Mouse (Mus musculus) forebrain, embryonic 14.5 days (tissue): ENCODE measurements around the gene Tcaf1. TPM values are rescaled to one million over a fixed set of nuclear protein-coding genes. Genes with fewer than 3 reads are reported as not detected.

Experiments used
- ATAC-seq: fragments of 200-750 bp; cut with Nextera tagmentation; 2 replicates; pipeline ENCODE4 v1.8.0; 2017; ENCODE audit warnings: mild to moderate bottlenecking, moderate library complexity
- DNase-seq: peaks from one replicate; pipeline ENCODE4 v3.0.0-alpha.2; 2015; ENCODE audit warnings: low spot score
- H3K27ac ChIP-seq: fragments of 300-500 bp; sonication (generic); 2 replicates; pipeline ENCODE4 v1.5.1; 2014; ENCODE audit warnings: low read depth, mild to moderate bottlenecking, control low read depth, low read length, moderate library complexity
- H3K27me3 ChIP-seq: fragments of 300-500 bp; sonication (generic); replicated peaks from 2 replicates; pipeline ENCODE4 v1.6.1; 2014; ENCODE audit warnings: low read length, control low read depth, mixed read lengths; ENCODE audit not compliant: control insufficient read depth, insufficient read depth
- H3K36me3 ChIP-seq: fragments of 300-500 bp; sonication (generic); 2 replicates; pipeline ENCODE4 v1.6.1; 2014; ENCODE audit warnings: low read length, control low read depth; ENCODE audit not compliant: control insufficient read depth, insufficient read depth
- H3K4me1 ChIP-seq: fragments of 300-500 bp; sonication (generic); 2 replicates; pipeline ENCODE4 v1.6.1; 2014; ENCODE audit warnings: antibody characterized with exemption, low read length, control low read depth; ENCODE audit not compliant: control insufficient read depth, insufficient read depth
- H3K4me2 ChIP-seq: fragments of 300-500 bp; sonication (generic); 2 replicates; pipeline ENCODE4 v1.6.1; 2014; ENCODE audit warnings: mild to moderate bottlenecking, control low read depth, low read length
- H3K4me3 ChIP-seq: fragments of 300-500 bp; sonication (generic); 2 replicates; pipeline ENCODE4 v1.5.1; 2014; ENCODE audit warnings: low read depth, low read length, control low read depth
- H3K9ac ChIP-seq: fragments of 300-500 bp; sonication (generic); 2 replicates; pipeline ENCODE4 v1.6.1; 2014; ENCODE audit warnings: mild to moderate bottlenecking, low read length, control low read depth, moderate library complexity
- H3K9me3 ChIP-seq: fragments of 300-500 bp; sonication (generic); replicated peaks from 2 replicates; pipeline ENCODE4 v1.6.1; 2016; ENCODE audit warnings: low read length, control low read depth, mixed read lengths; ENCODE audit not compliant: control insufficient read depth
- WGBS: fragments of 180-500 bp; shearing (Covaris S2); extraction: QIAGEN DNeasy Blood & Tissue Kit; methylation state at CpG from one replicate; pipeline ENCODE4 v1.1.7; 2014; 5-methylcytosine and 5-hydroxymethylcytosine counted together
- polyA plus RNA-seq: library from polyadenylated mRNA; unstranded; fragments of >200 nt; fragmentation: Nextera tagmentation; extraction: Ambion mirVana; gene quantifications from 2 replicates; pipeline ENCODE4 v1.2.1, GENCODE M21; 2014

Tcaf1 gene
- polyA plus RNA-seq, 1 experiment from 2014 or later, result 176 TPM

DNA sequence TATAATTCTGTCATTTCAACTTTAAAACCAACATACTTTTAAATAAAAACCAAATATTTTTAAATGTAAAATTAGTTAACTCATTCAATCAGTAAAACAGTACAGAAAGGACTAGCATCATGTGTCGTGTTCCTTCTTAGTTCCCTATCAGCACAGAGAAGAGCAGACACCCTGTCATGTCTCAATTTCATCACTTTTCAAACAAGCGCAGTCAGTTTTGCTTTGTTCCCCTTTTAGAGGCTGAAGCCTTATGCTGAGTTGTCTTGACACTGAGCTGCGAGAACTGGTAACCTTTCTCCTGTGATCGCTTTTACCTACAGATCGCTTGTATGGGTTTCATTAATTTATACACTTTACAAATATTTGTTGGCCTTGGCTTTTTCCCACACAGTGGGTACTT lies 75.5 kb downstream of the Tcaf1 start:
- Histone ChIP-seq H3K4me3 (no peak overlapping the region), H3K9me3 (no peaks in the 10 kb centered on the region), H3K9ac (no peak overlapping the region), H3K4me2 (no peak overlapping the region), H3K36me3 (no peaks in the 10 kb centered on the region), H3K4me1 (no peaks in the 10 kb centered on the region), H3K27me3 (no peaks in the 10 kb centered on the region), H3K27ac (no peak overlapping the region)
- WGBS, result 89% methylated on average over 5 of the region's 5 CpGs
- DNase-seq, result no peak
- no peak for ATAC-seq

DNA sequence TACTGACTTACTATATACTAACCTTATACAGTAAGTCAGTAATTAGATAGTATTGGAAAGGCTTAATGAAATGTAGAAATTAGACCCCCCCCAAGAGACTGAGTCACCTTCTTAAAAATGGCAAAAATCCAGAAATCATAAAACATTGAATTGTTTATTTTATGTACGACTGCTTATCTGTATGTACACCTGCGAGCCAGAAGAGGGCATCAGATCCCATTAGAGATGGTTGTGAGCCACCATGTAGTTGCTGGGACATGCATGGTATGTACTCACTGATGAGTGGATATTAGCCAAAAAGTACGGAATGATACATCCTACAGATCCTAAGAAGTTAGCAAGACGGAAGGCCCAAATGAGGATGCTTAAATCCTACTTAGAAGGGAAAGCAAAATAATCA lies 78.5 kb downstream of the Tcaf1 start:
- Histone ChIP-seq H3K4me1 (no peaks in the 10 kb centered on the region), H3K36me3 (no peaks in the 10 kb centered on the region), H3K27me3 (no peaks in the 10 kb centered on the region), H3K27ac (no peak overlapping the region), H3K9me3 (no peaks in the 10 kb centered on the region), H3K4me2 (no peak overlapping the region), H3K4me3 (no peak overlapping the region), H3K9ac (no peak overlapping the region)
- no peak for ATAC-seq
- 76% methylated on average over 4 of the region's 4 CpGs for whole genome bisulfite sequencing
- DNase-seq, result peak; percentile 3

Other genes starting within 250 kb of the Tcaf1 start
- gene Olfr458, start 244.9 kb downstream of the Tcaf1 start, polyA plus RNA-seq, result not detected in 2 replicates
- gene Olfr457, start 233.8 kb downstream of the Tcaf1 start, polyA plus RNA-seq, result not detected in 2 replicates
- gene Olfr456, start 222.9 kb downstream of the Tcaf1 start, polyA plus RNA-seq, result not detected in 2 replicates
- gene Olfr455, start 162.5 kb downstream of the Tcaf1 start, polyA plus RNA-seq, result not detected in 2 replicates
- not detected in 2 replicates for gene Tcaf3, start 112.4 kb downstream of the Tcaf1 start, polyA plus RNA-seq
- 0.55 and 0.63 TPM in 2 replicates for gene Tcaf2, start 64.8 kb downstream of the Tcaf1 start, polyA plus RNA-seq
- not detected in 2 replicates for gene Olfr453, start 29.3 kb upstream of the Tcaf1 start, polyA plus RNA-seq
- gene Olfr38, start 46.3 kb upstream of the Tcaf1 start, polyA plus RNA-seq, result not detected in 2 replicates
- not detected in 2 replicates for gene Olfr452, start 75.0 kb upstream of the Tcaf1 start, polyA plus RNA-seq
- not detected in 2 replicates for gene Olfr450, start 101.9 kb upstream of the Tcaf1 start, polyA plus RNA-seq
- not detected in 2 replicates for gene Olfr449, start 124.3 kb upstream of the Tcaf1 start, polyA plus RNA-seq
- not detected in 2 replicates for gene Olfr448, start 180.4 kb upstream of the Tcaf1 start, polyA plus RNA-seq
- gene Olfr447, start 198.8 kb upstream of the Tcaf1 start, polyA plus RNA-seq, result not detected in 2 replicates
- gene Olfr446, start 211.3 kb upstream of the Tcaf1 start, polyA plus RNA-seq, result not detected in 2 replicates
- gene Olfr444, start 239.0 kb upstream of the Tcaf1 start, polyA plus RNA-seq, result not detected in 2 replicates